Mouse (Mus musculus): ENCODE results near the gene Glrx. TPM values are rescaled to one million over a fixed set of nuclear protein-coding genes. Genes with fewer than 3 reads are reported as not detected.

Glrx gene
- polyA plus RNA-seq, 1 experiment from 2014 or later = 160 TPM

DNA sequence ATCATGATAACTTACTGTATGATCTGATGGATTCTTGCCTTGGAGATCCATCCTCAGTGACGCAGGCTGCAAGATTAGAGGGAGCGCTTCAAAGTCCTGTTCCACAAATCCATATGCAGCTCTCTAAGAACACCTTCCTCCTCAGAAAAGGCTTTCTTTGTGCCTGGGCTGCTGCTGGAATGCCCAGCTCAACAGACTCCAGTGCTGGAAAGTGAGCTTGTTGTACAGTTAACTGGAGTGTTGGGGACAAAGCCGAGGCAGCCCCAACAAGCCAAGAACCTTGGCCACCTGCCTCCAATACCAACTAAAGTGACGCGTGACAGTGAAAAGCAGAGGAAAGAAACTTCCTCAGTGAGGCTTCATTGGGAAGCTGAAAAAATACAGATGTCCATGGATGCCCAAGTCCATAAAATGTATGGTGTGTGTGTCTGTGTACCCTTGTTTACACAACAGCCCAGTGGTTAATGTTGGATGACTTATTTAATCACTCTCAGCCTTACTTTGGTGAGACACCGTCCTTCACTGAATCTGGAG, 1.2 kb downstream of the Glrx start:
- Histone ChIP-seq H3K9me3 (no peaks in the 10 kb centered on the region), H3K4me2 (replicated peaks) (peak overlapping the region; percentile 74), H3K27me3 (replicated peaks) (no peaks in the 10 kb centered on the region), H3K9ac (peak overlapping the region; percentile 65), H3K36me3 (no peaks in the 10 kb centered on the region), H3K27ac (peak overlapping the region; percentile 83), H3K4me1 (replicated peaks) (peaks cover 25% of the 10 kb centered on the region), H3K4me3 (replicated peaks) (peak overlapping the region; percentile 60)
- ATAC-seq = no peak
- 38% methylated on average over 6 of the region's 6 CpGs for WGBS

DNA sequence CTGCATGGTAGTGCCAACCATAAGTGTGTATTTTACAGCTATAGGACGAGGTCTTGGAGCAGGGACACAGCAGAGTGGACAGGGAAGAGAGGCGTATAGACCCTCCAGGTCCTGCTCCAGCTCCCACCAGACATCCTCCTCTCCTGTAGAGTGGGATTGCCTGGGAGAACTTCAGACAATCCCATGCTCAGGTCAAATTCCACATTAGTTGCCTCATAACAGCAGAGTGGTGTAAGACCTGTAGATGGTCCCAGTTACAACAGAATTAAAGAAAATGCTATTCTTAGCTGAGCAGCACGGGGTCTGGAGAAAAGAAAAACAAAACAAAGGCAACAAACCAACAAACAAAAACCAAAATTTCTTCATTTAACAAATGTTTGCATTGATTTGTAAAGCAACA, 2.3 kb downstream of the Glrx start:
- WGBS = 73% methylated on average over 3 of the region's 3 CpGs
- peak overlapping the region; percentile 60 for H3K4me3 ChIP-seq (replicated peaks)
- ATAC-seq = 0 out of 2 replicates have a peak, but pooled peaks have one; percentile 14

DNA sequence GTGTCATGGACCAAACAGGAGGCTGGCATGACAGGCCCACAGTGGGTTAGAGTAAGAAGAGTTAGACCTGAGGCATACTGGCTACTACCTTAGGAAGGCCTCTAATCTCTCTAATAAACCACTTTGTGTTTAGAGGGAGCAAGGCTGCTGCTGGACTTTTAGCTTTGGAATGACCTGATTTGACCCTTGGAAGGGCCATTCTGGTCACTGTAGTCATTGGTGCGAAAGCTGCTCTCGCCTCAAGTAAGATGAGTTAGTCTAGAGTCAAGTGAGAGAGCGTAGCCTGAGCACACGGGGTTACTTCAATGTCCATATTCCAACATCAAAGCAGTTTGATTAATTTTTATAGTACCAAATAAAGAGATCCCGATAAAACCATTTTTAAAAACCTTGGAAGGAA, 3.7 kb downstream of the Glrx start:
- ATAC-seq = no peak
- Histone ChIP-seq H3K4me1 (replicated peaks) (peaks cover 22% of the 10 kb centered on the region; the same call in 1 of the 2 replicates), H3K27me3 (replicated peaks) (no peaks in the 10 kb centered on the region), H3K9me3 (no peaks in the 10 kb centered on the region), H3K9ac (no peak overlapping the region), H3K4me2 (replicated peaks) (no peak overlapping the region), H3K36me3 (no peaks in the 10 kb centered on the region; the same call in 1 of the 2 replicates), H3K4me3 (replicated peaks) (no peak overlapping the region), H3K27ac (no peak overlapping the region)
- 86% methylated on average over 5 of the region's 5 CpGs for WGBS

More for the DNA sequence above, 2.3 kb downstream of the Glrx start:
- no peaks in the 10 kb centered on the region for H3K27me3 ChIP-seq (replicated peaks)
- peak overlapping the region; percentile 74 for H3K4me2 ChIP-seq (replicated peaks)
- no peak overlapping the region for H3K9ac ChIP-seq
- no peaks in the 10 kb centered on the region for H3K36me3 ChIP-seq
- no peak overlapping the region for H3K27ac ChIP-seq
- H3K4me1 ChIP-seq (replicated peaks) = peaks cover 22% of the 10 kb centered on the region; the same call in 1 of the 2 replicates
- H3K9me3 ChIP-seq = no peaks in the 10 kb centered on the region

DNA sequence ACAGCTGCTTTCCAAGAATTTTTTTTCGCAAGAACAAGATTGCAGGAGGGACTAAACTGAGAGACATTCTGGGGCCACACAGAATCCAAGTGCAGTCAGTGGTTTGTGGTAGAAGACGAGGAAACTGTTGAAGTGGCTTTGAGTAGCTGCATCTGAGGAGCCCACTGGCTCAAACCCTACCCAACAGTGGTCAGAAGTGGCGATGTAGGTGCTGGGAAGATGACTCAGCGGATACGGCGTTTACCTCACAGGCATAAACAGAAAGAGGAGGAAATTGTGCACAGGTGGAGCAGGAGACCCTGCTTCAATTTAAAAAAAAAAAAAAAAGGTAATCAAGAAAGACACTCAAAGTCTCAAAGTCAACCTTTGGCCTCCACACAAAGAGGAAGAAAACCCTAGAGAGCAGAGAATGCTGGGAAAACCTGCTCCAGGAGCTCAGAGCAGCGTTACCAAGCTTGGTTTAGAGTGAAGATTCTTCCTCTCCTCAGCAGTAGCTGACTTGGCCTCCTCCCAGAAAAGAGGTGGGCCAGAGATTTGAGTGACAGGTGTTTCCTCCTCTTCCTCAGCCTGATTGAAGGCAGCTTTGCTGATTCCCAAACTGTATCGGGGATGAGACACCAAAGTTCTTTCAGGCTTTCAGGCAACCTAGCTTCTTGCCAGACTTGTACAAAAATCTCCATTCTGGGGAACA, 4.5 kb downstream of the Glrx start:
- no peak overlapping the region for H3K4me3 ChIP-seq (replicated peaks)
- H3K27ac ChIP-seq = peak overlapping the region; percentile 7; the same call in 1 of the 2 replicates
- 64% methylated on average over 8 of the region's 8 CpGs for WGBS
- H3K4me2 ChIP-seq (replicated peaks) = 0 out of 2 replicates have a peak overlapping the region, but pooled peaks have one; percentile 26
- ATAC-seq = no peak
- no peaks in the 10 kb centered on the region for H3K9me3 ChIP-seq
- no peaks in the 10 kb centered on the region for H3K27me3 ChIP-seq (replicated peaks)
- H3K36me3 ChIP-seq = no peaks in the 10 kb centered on the region; the same call in 1 of the 2 replicates
- H3K9ac ChIP-seq = no peak overlapping the region
- H3K4me1 ChIP-seq (replicated peaks) = peaks cover 18% of the 10 kb centered on the region; the same call in 1 of the 2 replicates

DNA sequence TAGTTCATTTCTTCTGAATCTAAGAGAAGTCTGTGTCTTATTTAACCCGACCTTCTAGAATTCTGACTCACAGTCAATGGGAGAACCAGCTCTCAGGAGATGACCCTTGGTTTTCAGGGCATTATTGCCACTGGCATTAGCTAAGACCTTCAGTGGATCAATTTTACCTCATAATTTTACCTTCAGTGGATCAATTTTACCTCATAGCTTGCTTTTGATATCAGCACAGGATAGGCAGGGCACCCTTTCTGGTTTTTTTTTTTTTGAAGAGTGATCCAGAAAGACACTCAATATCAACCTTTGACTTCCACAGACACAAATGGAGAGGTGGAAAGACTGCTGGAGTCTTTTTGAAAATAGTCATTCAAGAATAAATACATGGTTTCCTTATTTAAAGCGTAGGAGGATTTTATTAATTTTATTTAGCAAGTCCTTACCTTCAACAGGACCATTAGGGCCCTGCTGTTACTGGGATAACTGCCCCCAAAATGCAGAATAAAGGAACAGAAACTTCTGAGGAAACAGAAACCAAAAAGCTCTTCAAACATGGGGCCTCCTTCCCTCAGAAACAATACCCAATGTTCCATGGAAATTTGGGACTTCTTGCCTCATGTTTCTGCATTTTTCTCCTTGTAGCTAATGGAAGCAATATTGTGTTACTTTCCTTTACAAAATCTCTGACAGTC, 5.3 kb downstream of the Glrx start:
- H3K27me3 ChIP-seq (replicated peaks) = no peaks in the 10 kb centered on the region
- H3K27ac ChIP-seq = no peak overlapping the region; the same call in 1 of the 2 replicates
- no peak for ATAC-seq
- no peaks in the 10 kb centered on the region for H3K9me3 ChIP-seq
- H3K4me3 ChIP-seq (replicated peaks) = no peak overlapping the region
- H3K9ac ChIP-seq = no peak overlapping the region
- H3K4me1 ChIP-seq (replicated peaks) = peaks cover 18% of the 10 kb centered on the region; the same call in 1 of the 2 replicates
- H3K4me2 ChIP-seq (replicated peaks) = no peak overlapping the region
- no peaks in the 10 kb centered on the region; the same call in 1 of the 2 replicates for H3K36me3 ChIP-seq
- 94% methylated on average over 2 of the region's 2 CpGs for WGBS

DNA sequence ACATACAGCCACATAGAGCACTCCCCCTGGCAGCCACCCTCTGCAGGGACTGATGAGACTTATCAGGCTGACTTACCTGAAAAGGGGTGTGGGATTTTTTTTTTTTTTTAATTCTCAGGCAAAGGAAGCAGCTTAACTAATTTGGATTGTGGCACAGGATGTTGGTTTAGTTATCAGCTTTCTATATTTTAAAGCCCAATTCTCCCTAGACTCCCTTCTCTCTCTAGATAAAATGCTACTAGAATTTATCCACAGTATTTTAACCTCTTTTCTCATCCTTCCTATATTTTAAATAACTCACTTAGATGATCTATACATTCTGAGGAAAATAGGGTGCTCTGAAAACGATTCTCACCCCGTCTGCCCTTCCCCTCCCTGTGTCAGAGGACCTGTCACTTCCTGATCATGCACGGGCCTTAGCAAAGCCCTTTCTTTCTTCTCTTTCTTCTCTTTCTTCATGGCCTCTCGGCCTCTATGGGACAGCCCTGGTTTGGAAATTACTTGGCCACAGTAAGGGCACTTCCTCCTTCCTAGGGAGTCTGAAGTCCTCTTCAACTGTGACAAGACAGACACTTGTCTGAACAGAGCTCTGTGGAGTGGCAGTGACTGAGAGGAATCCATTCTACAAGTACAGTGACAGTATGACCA, 6.0 kb downstream of the Glrx start:
- 65% methylated on average over 4 of the region's 4 CpGs for WGBS
- Histone ChIP-seq H3K9me3 (no peaks in the 10 kb centered on the region), H3K4me3 (replicated peaks) (no peak overlapping the region), H3K9ac (no peak overlapping the region), H3K4me2 (replicated peaks) (no peak overlapping the region), H3K27ac (no peak overlapping the region), H3K4me1 (replicated peaks) (peaks cover 15% of the 10 kb centered on the region; the same call in 1 of the 2 replicates), H3K36me3 (no peaks in the 10 kb centered on the region; the same call in 1 of the 2 replicates), H3K27me3 (replicated peaks) (no peaks in the 10 kb centered on the region)
- no peak for ATAC-seq

DNA sequence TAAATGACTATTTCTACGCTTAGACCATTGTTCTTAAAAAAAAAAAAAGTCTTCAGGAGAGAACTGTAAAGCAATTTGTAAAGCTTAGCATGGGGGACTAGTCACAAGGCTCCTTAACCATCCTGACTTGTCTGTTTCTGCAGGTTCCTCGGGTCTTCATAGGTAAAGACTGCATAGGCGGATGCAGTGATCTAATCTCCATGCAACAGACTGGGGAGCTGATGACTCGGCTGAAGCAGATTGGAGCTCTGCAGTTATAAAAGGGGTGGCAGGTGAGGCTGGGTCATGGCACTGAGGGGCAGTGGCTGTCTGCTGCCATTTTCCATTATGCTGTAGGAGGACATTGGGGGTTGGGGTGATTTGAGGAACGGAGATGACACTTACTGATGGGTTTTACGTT, 7.4 kb downstream of the Glrx start:
- no peak overlapping the region for H3K27ac ChIP-seq
- H3K9me3 ChIP-seq = no peaks in the 10 kb centered on the region
- H3K9ac ChIP-seq = no peak overlapping the region
- no peaks in the 10 kb centered on the region for H3K27me3 ChIP-seq (replicated peaks)
- WGBS = 85% methylated on average over 6 of the region's 6 CpGs
- no peak for ATAC-seq
- H3K4me3 ChIP-seq (replicated peaks) = no peak overlapping the region
- H3K4me1 ChIP-seq (replicated peaks) = 0 out of 2 replicates have a peak, but pooled peaks cover 3% of the 10 kb centered on the region
- no peaks in the 10 kb centered on the region; the same call in 1 of the 2 replicates for H3K36me3 ChIP-seq
- no peak overlapping the region for H3K4me2 ChIP-seq (replicated peaks)

DNA sequence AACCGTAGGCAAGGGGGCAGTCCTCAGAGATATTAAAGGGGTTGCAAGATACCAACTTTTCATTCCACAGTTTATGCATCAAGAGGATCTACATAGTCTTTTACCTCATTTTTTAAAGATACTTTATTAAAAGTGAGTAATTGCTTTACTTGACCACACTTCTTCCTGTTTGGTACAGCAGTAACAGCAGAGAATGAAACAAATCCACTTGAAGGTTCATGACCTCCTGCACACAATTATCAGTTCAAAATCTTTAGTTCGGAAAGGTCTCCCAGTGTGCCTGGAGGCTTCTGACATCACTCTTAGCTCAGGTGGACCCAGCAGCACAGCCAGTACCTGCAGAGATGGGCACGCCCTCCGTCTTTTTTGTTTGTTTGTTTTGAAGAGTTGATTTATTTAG, 12.4 kb downstream of the Glrx start:
- Histone ChIP-seq H3K27ac (no peak overlapping the region), H3K36me3 (no peaks in the 10 kb centered on the region; the same call in 1 of the 2 replicates), H3K4me3 (replicated peaks) (no peak overlapping the region), H3K9ac (no peak overlapping the region), H3K4me1 (replicated peaks) (no peaks in the 10 kb centered on the region), H3K4me2 (replicated peaks) (no peak overlapping the region), H3K27me3 (replicated peaks) (no peaks in the 10 kb centered on the region), H3K9me3 (no peaks in the 10 kb centered on the region)
- ATAC-seq = no peak
- 83% methylated on average over 4 of the region's 4 CpGs for WGBS

DNA sequence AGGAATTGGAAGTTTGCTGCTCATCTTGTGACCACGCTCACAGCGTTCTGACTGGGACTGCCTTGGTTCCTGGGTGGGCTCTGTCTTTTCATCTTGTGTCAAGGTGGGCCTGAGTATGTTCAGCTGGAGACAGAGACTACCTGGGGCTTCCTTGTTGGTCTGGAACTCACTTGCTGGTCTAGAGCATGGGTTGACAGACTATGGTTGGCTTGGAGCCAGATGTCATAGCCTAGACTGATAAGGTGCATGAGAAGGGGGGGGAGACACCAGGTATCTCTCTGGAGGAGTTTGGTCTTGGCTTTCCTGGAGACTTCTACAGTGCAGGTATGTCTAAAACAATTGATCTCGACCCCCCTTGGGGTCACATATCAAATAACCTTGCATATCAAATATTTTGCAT, 13.4 kb downstream of the Glrx start:
- 93% methylated on average over 3 of the region's 3 CpGs for WGBS
- H3K4me2 ChIP-seq (replicated peaks) = no peak overlapping the region
- H3K9me3 ChIP-seq = no peaks in the 10 kb centered on the region
- no peak overlapping the region for H3K9ac ChIP-seq
- H3K36me3 ChIP-seq = no peaks in the 10 kb centered on the region
- H3K4me3 ChIP-seq (replicated peaks) = no peak overlapping the region
- no peaks in the 10 kb centered on the region for H3K4me1 ChIP-seq (replicated peaks)
- no peak overlapping the region for H3K27ac ChIP-seq
- H3K27me3 ChIP-seq (replicated peaks) = no peaks in the 10 kb centered on the region
- 0 out of 2 replicates have a peak, but pooled peaks have one; percentile 28 for ATAC-seq

DNA sequence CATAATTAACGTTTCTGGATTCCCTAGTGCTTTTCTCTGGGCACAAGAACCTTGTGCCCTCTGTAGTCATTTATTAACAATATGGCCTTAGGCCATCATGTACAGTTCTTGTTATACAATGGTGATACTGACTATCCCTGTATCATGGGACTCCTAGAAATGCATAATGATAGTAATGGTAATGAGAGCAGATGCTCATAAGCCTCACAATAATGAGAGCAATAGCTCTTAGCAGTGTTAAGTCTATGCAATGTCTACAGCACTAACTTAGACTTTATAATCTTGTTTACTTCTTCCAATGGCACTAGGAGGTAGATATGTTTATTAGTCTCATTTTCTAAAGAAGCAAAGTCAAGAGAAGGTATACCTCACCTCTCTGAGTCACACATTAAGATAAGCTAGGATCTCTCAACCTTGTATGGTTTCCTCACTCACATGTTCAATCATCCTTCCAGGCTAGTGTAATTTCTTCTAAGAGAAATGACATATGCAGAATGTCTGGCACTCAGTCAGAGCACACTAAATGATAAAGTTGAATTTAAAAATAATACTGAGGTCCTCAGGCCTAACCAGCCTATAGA, 19.7 kb downstream of the Glrx start:
- H3K4me1 ChIP-seq (replicated peaks) = no peaks in the 10 kb centered on the region
- H3K36me3 ChIP-seq = no peaks in the 10 kb centered on the region
- no peak overlapping the region for H3K27ac ChIP-seq
- no peak overlapping the region for H3K4me2 ChIP-seq (replicated peaks)
- no peak overlapping the region for H3K9ac ChIP-seq
- H3K27me3 ChIP-seq (replicated peaks) = no peaks in the 10 kb centered on the region
- H3K9me3 ChIP-seq = no peaks in the 10 kb centered on the region
- H3K4me3 ChIP-seq (replicated peaks) = no peak overlapping the region
- WGBS = 75% methylated on average over 1 of the region's 1 CpGs
- no peak for ATAC-seq

DNA sequence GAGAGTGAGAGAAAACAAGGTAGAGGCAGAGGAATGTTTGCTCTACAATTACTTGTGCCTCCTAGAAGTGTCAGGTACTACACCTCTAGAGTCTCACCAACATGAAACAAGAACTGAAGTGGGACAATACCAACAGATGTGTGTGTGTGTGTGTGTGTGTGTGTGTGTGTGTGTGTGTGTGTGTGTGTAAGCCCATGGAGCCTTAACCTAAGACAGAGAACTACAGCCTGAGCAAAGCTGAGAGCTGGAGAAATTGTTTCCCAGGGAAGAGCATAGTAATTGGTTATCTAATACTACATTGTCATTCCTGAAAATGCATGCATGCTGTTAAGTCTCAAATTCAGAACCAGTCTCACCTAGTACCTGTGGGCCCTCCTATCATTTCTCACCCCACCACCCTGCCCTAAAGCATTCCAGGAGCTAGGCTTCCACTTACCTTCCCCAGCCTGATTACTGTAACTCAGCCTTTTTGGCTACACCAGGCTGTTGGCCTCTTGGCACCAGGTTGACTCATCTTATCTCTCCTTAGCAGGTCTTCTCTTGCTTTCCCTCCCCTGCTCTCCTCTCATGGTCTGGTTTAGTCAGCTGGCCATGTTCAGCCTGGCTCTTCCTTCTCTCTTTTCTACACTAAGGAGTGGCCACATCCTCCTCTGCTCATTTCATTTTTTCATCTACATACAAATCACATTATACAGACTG, 26.0 kb downstream of the Glrx start:
- Histone ChIP-seq H3K27ac (no peak overlapping the region), H3K9ac (no peak overlapping the region)

More for the DNA sequence above, 26.0 kb downstream of the Glrx start:
- Histone ChIP-seq H3K4me1 (replicated peaks) (no peaks in the 10 kb centered on the region), H3K36me3 (no peaks in the 10 kb centered on the region), H3K9me3 (no peaks in the 10 kb centered on the region), H3K4me3 (replicated peaks) (no peak overlapping the region), H3K4me2 (replicated peaks) (no peak overlapping the region), H3K27me3 (replicated peaks) (no peaks in the 10 kb centered on the region)
- ATAC-seq = no peak; the same call in 1 of the 2 replicates
